Mouse (Mus musculus): Measurements from ENCODE around the gene Obp1a. TPM values are rescaled to one million over a fixed set of nuclear protein-coding genes. Genes with fewer than 3 reads are reported as not detected.

The Obp1a gene
- total RNA-seq (2021) = not detected

DNA sequence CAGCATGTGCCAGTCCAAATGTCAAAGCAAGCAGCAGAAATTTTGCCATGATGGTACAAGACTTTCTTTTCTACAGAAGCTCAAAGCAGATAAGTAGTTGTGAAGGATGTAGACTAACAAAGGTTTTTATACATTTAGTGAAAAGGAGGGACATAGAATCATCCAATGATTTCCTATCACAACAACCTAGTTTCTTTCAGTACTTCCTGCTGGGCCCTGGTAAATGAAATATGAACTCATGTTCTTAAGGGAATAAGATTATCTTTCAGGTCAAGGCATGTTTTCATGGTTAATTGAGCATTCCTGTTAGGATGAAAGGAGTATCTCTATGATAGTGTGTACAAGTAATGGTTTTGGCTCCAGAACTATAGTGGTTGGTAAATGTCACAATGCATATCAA is at the start of gene Obp1a:
Obp1a (minus strand) TSS at position 101 of the 400 bp plus-strand sequence.
- no peak for DNase-seq (ENCODE audit: extremely low spot score in 1 of 2, low spot score in 2 of 2)
- intact Hi-C loops (cut with DNase I) = no loop called here

DNA sequence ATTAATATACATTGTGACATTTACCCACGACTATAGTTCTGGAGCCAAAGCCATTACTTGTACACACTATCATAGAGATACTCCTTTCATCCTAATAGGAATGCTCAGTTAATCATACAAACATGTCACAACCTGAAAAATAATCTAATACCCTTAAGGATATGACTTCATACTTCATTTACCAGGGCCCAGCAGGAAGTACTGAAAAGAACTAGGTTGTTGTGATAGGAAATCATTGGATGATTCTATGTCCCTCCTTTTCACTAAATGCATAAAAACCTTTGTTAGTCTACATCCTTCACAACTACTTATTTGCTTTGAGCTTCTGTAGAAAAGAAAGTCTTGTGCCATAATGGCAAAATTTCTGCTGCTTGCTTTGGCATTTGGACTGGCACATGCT is 34.0 kb upstream of the Obp1a start, which contains the start of gene Gm5938:
Gm5938 (plus strand) TSS at position 301 of the 400 bp plus-strand sequence.
- intact Hi-C loops (cut with DNase I) = no loop called here
- DNase-seq (ENCODE audit: extremely low spot score in 1 of 2, low spot score in 2 of 2) = no peak

Other genes starting within 250 kb of the Obp1a start
- not detected for gene Pbsn, start 237.8 kb downstream of the Obp1a start, total RNA-seq (2021)
- not detected for gene Gm14744, start 226.6 kb downstream of the Obp1a start, total RNA-seq (2021)
- not detected for gene 5430402E10Rik, start 166.3 kb downstream of the Obp1a start, total RNA-seq (2021)
- gene Gm5938, start 34.1 kb upstream of the Obp1a start, total RNA-seq (2021) = not detected
- gene Obp1b, start 95.4 kb upstream of the Obp1a start, total RNA-seq (2021) = not detected
- not detected for gene Gm14743, start 154.5 kb upstream of the Obp1a start, total RNA-seq (2021)

Measured in left cerebral cortex, postnatal 10 days (tissue).